Mouse (Mus musculus): ENCODE measurements around the gene Abcg1.
A peak's percentile ranks its signal among the peaks of the same experiment; 100 is the strongest.

Gene Abcg1

GRCm38 (mm10) chr17:31079078-31079840 lies 21.8 kb downstream of the Abcg1 start:
- no peak for DNase-seq (ENCODE audit: low spot score in 2 of 2)

GRCm38 (mm10) chr17:31082296-31083078 lies 25.0 kb downstream of the Abcg1 start:
- no peak for DNase-seq (ENCODE audit: low spot score in 2 of 2)

- DNase-seq (ENCODE audit: low spot score in 2 of 2): no peak
Measured at GRCm38 (mm10) chr17:31085519-31085918, 28.0 kb downstream of the Abcg1 start.

GRCm38 (mm10) chr17:31086196-31086595 lies 28.7 kb downstream of the Abcg1 start:
- DNase-seq (ENCODE audit: low spot score in 2 of 2): no peak

GRCm38 (mm10) chr17:31088711-31089110 lies 31.2 kb downstream of the Abcg1 start:
- no peak for DNase-seq (ENCODE audit: low spot score in 2 of 2)

- DNase-seq (ENCODE audit: low spot score in 2 of 2): no peak
Measured at GRCm38 (mm10) chr17:31089848-31090247, 32.4 kb downstream of the Abcg1 start.

GRCm38 (mm10) chr17:31091023-31091735 lies 33.7 kb downstream of the Abcg1 start:
- no peak for DNase-seq (ENCODE audit: low spot score in 2 of 2)

GRCm38 (mm10) chr17:31094781-31095180 lies 37.3 kb downstream of the Abcg1 start:
- no peak for DNase-seq (ENCODE audit: low spot score in 2 of 2)

GRCm38 (mm10) chr17:31095570-31095969 lies 38.1 kb downstream of the Abcg1 start:
- no peak for DNase-seq (ENCODE audit: low spot score in 2 of 2)

- DNase-seq (ENCODE audit: low spot score in 2 of 2): no peak
Measured at GRCm38 (mm10) chr17:31096893-31097292, 39.4 kb downstream of the Abcg1 start.

- no peak for DNase-seq (ENCODE audit: low spot score in 2 of 2)
Measured at GRCm38 (mm10) chr17:31098788-31099187, 41.3 kb downstream of the Abcg1 start.

GRCm38 (mm10) chr17:31103007-31103570 lies 45.6 kb downstream of the Abcg1 start:
- no peak for DNase-seq (ENCODE audit: low spot score in 2 of 2)

GRCm38 (mm10) chr17:31103823-31104222 lies 46.3 kb downstream of the Abcg1 start:
- DNase-seq (ENCODE audit: low spot score in 2 of 2): no peak

GRCm38 (mm10) chr17:31108388-31108787 lies 50.9 kb downstream of the Abcg1 start:
- no peak for DNase-seq (ENCODE audit: low spot score in 2 of 2)

- no peak for DNase-seq (ENCODE audit: low spot score in 2 of 2)
Measured at GRCm38 (mm10) chr17:31113191-31113856, 55.8 kb downstream of the Abcg1 start.

GRCm38 (mm10) chr17:31116063-31116462 lies 58.6 kb downstream of the Abcg1 start:
- no peak for DNase-seq (ENCODE audit: low spot score in 2 of 2)

- no peak for DNase-seq (ENCODE audit: low spot score in 2 of 2)
Measured at GRCm38 (mm10) chr17:31117946-31118345, 60.5 kb downstream of the Abcg1 start.

GRCm38 (mm10) chr17:31119429-31119828 lies 62.0 kb downstream of the Abcg1 start:
- peak; percentile 74 to 92 for DNase-seq (ENCODE audit: low spot score in 2 of 2)

GRCm38 (mm10) chr17:31121975-31122374 lies 64.5 kb downstream of the Abcg1 start:
- peak; percentile 55 to 86 for DNase-seq (ENCODE audit: low spot score in 2 of 2)

GRCm38 (mm10) chr17:31125548-31126266 lies 68.2 kb downstream of the Abcg1 start:
- DNase-seq (ENCODE audit: low spot score in 2 of 2): no peak
